Mouse (Mus musculus): ENCODE results near the gene Mdn1.

Mdn1 gene

DNA sequence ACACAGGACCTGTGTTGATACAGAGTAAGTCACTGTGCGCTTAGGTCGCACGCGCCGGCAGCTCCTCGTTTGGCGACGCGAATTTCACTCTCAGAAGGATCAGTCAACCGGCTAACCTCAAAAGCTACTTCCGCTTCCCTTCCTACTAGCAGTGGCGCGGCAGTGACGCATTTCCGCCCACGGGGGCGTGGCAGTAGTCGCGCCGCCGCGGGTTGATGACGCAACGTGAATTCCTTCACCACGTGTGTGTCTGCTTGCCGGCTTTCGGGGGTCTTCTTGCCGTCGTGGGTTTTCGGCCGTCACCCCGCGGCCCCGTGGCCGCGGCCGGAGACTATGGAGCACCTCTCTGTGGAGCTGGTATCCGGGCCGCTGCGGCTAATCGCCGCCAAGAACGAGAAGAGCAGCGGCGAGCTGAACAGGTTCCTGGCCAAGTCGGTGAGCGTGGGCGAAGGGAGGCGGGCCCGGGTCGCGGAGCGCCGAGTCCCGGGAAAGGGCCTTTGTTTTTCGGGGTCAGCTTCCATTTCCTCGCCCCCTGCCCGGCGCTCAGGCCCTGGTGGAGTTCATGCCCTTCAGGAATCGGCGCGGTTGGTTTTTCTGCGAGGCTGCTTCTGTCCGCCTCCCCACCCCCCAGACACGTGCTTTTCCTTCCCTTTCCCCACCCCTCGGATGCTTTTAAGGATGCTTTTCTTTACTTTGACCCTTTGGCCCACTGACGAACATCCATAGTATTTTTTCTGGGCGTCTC is at the start of gene Mdn1:
Gene Mdn1 (plus strand): TSS at position 202 of the 745 bp plus-strand sequence.
- peak; percentile 89 for DNase-seq (ENCODE audit: low read depth, low spot score)

- peak; percentile 99 for DNase-seq (ENCODE audit: low read depth, low spot score)
Observed at GRCm38 (mm10) chr4:32615034-32615881, 41.7 kb upstream of the Mdn1 start, which contains the start of gene Casp8ap2. Gene Casp8ap2 (plus strand): TSS chr4:32615451.

DNA sequence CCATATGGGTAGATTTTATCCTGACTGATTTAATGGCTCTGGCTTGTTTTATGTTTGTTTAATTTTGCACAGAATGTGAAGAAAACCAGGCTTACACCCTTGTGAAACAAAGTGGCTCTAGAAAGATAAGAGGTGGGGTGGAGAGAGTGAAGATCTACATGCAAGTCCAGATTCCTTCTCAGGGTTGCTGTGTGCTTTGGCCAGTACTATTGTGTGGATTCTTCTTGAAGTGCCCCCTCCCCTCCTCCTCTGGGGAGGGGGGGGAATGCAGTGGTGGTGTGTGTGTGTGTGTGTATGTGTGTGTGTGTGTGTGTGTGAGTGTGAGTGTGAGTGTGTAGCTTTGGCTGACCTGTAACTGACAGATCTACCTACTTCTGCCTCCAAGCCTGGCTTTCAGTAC is 35.3 kb upstream of the Mdn1 start:
- no peak for DNase-seq (ENCODE audit: low read depth, low spot score)

DNA sequence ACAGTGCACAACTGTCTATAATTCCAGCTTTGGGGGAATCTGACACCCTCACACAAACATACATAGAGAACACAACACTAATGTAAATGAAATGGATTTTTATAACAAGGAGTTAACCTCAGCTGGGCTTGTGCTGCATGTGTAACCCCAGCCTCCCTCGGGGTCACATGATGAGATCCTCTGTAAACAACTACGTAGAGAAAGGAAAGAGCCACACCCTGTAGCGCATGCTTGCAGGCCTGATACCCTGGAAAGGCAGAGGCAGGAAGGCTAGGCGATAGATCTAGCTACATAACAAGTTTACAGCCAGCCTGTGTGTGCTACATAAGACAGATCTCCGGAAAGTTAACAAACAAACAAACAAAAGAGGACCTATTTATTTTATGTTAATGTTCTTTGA is 5.2 kb upstream of the Mdn1 start:
- no peak for DNase-seq (ENCODE audit: low read depth, low spot score)

DNA sequence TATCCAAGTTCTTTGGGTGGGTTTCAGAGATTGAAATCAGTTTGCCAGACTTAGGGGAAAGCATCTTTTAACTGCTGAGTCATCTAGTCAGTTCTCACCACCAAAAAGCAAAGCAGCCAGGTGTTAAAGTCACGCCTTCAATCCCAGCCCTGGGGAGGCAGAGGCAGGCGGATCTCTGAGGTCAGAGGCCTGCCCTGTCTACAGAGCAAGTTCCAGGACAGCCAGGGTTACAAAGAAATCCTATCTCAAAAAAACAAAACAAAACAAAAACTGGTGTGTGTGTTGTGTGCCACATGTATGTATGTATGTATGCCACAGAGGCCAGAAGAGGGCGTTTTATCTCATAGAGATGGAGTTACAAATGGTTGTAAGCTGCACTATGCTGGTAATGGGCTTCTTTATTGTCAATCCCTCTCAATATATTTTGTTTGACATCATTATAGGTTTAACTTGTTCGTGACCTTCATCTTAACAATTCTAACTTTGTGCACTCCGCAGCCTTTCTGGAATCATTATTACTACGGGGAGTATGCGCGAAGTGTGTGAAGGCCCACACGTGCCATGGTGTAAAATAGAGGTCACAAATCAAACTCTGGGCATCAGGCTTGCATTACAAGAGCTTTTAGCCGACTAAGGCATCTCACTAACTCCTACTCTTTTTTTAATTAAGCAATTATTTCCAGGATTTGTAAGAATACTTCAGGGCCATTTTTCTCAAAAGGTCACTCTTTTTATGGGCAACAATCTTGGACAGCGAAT is 594 bp upstream of the Mdn1 start:
- DNase-seq (ENCODE audit: low read depth, low spot score) = no peak

DNA sequence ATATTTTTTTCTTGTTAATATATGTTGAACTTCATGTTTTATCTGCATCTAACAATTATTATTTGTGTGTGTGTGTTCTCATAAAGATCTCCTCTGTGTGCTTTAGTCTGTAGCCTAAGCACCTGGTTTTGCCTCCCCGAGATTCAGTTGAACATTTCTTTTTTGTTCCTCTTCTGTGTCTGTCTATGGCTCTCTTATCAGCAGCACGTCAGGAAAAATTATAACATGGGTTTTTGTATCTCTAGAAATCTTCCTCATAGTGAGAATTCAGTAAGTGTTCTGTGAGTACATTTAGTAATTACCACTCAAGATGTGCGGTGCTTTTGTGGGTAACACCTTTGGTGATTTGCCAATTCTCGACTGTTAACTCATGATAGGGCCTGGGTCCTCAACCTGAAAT is 8.9 kb downstream of the Mdn1 start:
- DNase-seq (ENCODE audit: low read depth, low spot score) = no peak

DNA sequence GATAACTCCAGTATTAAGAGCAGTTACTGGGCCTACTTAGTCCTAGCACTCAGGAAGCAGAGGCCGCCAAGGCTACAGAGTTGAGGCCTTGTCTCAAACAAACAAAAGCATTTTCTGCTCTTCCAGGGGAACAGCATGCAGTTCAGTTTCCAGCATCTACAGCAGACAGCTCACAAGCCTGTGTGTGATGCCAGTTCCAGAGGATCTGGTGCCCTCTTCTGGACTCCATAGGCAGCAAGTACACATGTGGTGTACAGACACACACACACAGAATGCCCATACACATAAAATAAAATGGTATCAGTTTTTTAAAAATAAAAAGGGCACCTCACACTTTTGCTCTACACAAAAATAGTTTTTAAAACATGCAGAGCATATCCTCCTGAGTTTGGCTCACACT is 11.4 kb downstream of the Mdn1 start:
- no peak for DNase-seq (ENCODE audit: low read depth, low spot score)

DNA sequence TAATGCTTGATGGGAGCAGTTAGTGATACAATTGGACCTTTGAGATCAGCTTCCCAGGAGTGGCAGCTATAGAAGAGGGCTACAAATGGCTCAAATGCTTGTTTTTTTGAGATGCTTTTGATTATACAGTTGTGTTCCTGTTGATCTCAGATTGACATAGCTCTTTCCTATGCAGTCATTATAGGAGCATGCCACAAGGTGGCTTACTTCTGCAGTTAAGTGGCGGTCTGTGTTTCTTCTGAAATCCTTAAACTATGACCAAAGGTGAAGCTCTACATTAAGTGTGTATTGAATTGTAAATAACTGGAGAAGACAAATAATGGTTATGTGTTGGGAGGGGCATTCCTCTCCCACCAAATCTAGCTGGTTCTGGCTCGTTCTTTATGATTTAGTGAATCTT is 12.9 kb downstream of the Mdn1 start:
- no peak for DNase-seq (ENCODE audit: low read depth, low spot score)

DNA sequence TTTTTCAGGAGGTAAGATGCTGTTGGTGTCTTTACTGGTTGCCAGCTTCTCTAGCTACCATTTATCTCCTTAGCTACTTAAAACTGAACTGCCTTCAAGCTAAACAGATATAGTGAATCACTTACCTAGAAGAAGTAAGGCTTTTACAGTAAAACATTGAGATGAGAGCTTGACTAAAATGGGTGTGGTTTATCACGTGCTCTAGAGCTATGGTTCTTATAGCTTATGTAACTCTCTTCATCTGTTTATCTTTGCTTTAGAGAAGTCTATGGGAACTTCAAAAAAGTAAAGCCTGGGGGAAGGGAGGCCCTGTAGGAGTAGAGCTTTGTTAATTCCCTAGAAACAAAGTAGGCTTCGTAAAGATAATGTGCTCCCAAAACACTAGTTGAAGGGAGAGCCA is 17.1 kb downstream of the Mdn1 start:
- DNase-seq (ENCODE audit: low read depth, low spot score) = no peak

DNA sequence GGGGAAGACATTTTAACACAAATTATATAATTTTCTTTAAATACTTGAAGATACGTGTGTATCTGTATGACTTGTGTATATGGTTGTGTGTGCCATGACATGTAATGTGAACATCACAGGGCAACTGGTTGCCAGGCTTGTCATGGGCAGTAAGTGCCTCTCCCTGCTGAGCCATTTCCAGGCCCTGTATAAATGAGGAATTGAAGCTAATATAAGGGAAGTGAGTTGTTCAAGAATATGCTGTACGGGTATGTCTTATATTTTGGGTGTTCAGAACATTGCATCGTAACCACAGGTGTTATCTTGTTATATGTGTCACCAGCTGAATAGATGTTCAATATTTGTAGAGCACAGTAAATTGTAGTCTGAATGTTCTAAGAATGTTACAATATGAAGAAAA is 20.6 kb downstream of the Mdn1 start:
- no peak for DNase-seq (ENCODE audit: low read depth, low spot score)

- DNase-seq (ENCODE audit: low read depth, low spot score) = no peak
Observed at GRCm38 (mm10) chr4:32680843-32681242, 23.9 kb downstream of the Mdn1 start.

DNA sequence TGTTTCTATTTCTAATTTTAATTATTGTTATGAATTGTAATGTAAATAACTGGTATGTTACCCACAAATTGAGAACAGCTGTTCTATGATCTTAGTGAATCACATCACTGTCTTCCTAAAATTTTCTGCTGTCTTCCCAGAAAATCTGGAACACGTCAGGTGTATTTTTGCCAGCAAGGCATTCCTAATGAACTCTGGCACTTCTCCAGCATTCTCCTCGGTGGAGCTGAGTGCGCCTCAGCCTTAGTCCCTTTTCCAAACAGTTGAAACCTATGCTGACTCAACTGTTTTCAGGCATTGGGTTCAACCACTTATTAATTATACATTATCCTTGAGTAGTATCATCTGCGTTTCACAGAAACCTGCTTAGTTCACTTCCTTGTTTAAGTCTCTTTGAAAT is 25.6 kb downstream of the Mdn1 start:
- no peak for DNase-seq (ENCODE audit: low read depth, low spot score)

GRCm38 (mm10) chr4:32683061-32683582 is 26.2 kb downstream of the Mdn1 start:
- DNase-seq (ENCODE audit: low read depth, low spot score) = no peak

DNA sequence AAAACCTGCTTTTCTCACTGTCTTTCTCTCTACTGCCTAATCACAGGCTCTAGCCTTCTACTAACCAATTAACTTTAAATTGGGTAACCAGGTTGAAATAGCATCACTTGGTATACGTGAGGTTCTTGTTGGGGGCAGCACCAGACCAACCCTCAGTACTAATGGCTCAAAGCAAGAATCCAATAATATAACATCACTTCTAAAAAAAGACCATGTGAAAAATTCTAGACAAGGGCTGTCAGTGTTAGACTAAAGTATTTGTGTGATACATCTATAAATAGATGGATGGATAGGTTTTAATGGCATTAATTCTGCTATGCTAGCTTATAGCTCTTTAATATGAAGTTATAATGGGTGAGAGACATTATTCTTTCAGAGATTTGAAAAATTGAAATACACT is 60.8 kb downstream of the Mdn1 start:
- no peak for DNase-seq (ENCODE audit: low read depth, low spot score)

GRCm38 (mm10) chr4:32745394-32745793 is 88.5 kb downstream of the Mdn1 start:
- DNase-seq (ENCODE audit: low read depth, low spot score) = no peak

DNA sequence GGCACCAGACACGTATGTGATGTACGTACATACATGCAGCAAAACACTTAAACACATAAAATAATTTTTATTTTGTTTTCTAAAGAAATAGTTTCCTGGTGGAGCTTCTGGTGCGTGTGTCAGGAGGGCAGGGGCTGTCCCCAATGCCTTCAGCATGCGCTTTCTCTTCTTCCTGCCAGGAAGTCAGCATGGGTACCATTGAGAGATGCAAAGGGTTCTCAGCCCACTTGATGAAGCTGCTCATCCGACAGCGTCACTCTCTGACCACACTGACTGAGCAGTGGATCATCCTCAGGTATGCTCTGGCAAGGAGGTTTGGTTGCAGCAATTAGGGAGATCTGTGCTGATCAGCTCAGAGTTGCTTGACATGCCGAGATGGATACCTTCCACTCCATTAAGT is 91.5 kb downstream of the Mdn1 start:
- no peak for DNase-seq (ENCODE audit: low read depth, low spot score)

- peak; percentile 77 for DNase-seq (ENCODE audit: low read depth, low spot score)
Observed at GRCm38 (mm10) chr4:32750711-32751110, 93.8 kb downstream of the Mdn1 start.

DNA sequence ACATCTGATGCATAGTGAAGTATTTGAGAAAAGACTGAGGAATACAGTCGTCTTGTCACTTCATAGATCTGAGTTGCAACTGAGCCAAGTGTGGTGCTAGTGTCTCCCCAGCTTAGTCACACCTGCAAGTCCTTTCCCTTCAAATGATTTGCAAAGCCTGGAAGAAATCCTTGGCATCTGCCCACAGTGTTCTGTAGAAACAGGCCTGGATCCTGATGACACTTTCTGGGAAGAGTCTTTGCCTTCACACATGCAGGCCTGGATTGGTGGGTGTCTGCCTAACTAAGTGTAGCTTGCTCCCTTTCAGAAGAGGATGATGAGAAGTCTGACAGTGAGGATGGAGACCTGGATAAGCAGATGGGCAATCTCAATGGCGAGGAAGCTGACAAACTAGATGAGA is 100.5 kb downstream of the Mdn1 start:
- peak; percentile 77 for DNase-seq (ENCODE audit: low read depth, low spot score)

- DNase-seq (ENCODE audit: low read depth, low spot score) = no peak
Observed at GRCm38 (mm10) chr4:32767471-32767870, 110.6 kb downstream of the Mdn1 start.

DNA sequence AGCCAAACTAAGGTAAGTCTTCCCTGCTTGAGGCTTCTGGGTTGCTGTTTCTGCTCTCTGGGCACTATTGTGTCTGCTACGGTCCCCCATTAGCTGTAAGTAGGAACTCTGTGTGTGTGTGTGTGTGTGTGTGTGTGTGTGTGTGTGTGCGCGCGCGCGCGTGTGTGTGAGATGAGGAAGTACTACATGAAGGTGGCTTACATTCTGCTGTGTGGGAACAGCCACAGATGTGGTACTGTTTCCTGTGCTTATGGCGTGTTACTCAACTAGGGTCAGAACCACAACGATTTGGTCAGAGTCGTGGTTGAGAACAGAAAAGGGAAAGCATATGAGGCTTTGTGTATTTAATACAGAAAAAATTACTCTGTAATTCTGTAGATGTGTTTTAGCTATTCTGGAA is 111.1 kb downstream of the Mdn1 start:
- no peak for DNase-seq (ENCODE audit: low read depth, low spot score)

DNA sequence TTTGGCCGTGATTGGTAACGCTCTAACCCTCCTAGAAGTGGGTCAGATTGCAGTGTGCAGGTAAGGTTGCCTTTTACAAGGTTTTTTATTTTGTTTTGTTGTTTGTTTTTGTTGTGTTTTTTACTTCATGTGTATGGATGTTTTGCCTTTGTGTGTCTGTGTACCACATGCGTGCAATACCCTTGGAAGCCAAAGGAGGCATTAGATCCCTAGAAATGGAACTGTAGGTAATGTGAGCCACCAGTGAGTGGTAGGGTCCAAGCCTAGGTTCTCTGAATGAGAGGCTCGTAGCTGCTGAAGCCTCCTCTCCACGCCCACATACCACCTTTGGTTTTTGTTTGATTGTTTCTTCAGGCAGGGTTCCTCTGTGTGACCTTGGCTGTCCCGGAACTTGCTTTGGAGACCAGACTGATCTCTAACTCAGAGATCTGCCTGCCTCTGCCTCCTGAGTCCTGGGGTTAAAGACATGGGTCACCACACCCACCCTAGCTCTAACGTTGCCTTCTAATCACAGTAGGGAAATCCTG is 113.4 kb downstream of the Mdn1 start:
- DNase-seq (ENCODE audit: low read depth, low spot score) = no peak

GRCm38 (mm10) chr4:32779996-32780395 is 123.1 kb downstream of the Mdn1 start:
- no peak for DNase-seq (ENCODE audit: low read depth, low spot score)
